Mouse (Mus musculus): ENCODE data around the gene Rnf213.
"Not testable (repeated sequence)": the region's sequence is repeated elsewhere in the genome, so short reads cannot be mapped to it uniquely, and the experiment has no call there.

Rnf213 gene

GRCm38 (mm10) chr11:119392800-119393482 is at the start of gene Rnf213:
TSS of gene Rnf213 (plus strand) at chr11:119393100.
- DNase-seq: no peak

- DNase-seq: no peak
Observed at GRCm38 (mm10) chr11:119344178-119344577, 48.7 kb upstream of the Rnf213 start.

GRCm38 (mm10) chr11:119344865-119345264 is 48.0 kb upstream of the Rnf213 start:
- DNase-seq: no peak

- DNase-seq: no peak
Observed at GRCm38 (mm10) chr11:119347125-119347524, 45.8 kb upstream of the Rnf213 start.

- no peak for DNase-seq
Observed at GRCm38 (mm10) chr11:119352113-119352512, 40.8 kb upstream of the Rnf213 start.

GRCm38 (mm10) chr11:119353946-119354345 is 39.0 kb upstream of the Rnf213 start:
- DNase-seq: peak; percentile 52

GRCm38 (mm10) chr11:119354798-119355442 is 38.0 kb upstream of the Rnf213 start:
- DNase-seq: peak; percentile 36

- DNase-seq: peak; percentile 81
Observed at GRCm38 (mm10) chr11:119355443-119356385, 37.2 kb upstream of the Rnf213 start, which contains the start of the genes Sgsh and Slc26a11. TSS of gene Sgsh (minus strand) at chr11:119355536. TSS of gene Slc26a11 (plus strand) at chr11:119355557.

- no peak for DNase-seq
Observed at GRCm38 (mm10) chr11:119359089-119359488, 33.8 kb upstream of the Rnf213 start.

GRCm38 (mm10) chr11:119362769-119363533 is 29.9 kb upstream of the Rnf213 start:
- DNase-seq: no peak

GRCm38 (mm10) chr11:119363534-119364145 is 29.3 kb upstream of the Rnf213 start:
- peak; percentile 66 for DNase-seq

GRCm38 (mm10) chr11:119375425-119375824 is 17.5 kb upstream of the Rnf213 start:
- DNase-seq: no peak

- no peak for DNase-seq
Observed at GRCm38 (mm10) chr11:119377326-119377725, 15.6 kb upstream of the Rnf213 start.

GRCm38 (mm10) chr11:119378551-119378950 is 14.3 kb upstream of the Rnf213 start:
- DNase-seq: no peak

- DNase-seq: no peak
Observed at GRCm38 (mm10) chr11:119381631-119382337, 11.1 kb upstream of the Rnf213 start.

- no peak for DNase-seq
Observed at GRCm38 (mm10) chr11:119382338-119382850, 10.5 kb upstream of the Rnf213 start.

GRCm38 (mm10) chr11:119384904-119385303 is 8.0 kb upstream of the Rnf213 start:
- DNase-seq: no peak

- no peak for DNase-seq
Observed at GRCm38 (mm10) chr11:119386306-119386705, 6.6 kb upstream of the Rnf213 start.

GRCm38 (mm10) chr11:119387273-119387672 is 5.6 kb upstream of the Rnf213 start:
- DNase-seq: not testable (repeated sequence)

- DNase-seq: peak; percentile 40
Observed at GRCm38 (mm10) chr11:119389851-119390270, 3.0 kb upstream of the Rnf213 start.

All from cerebellum, adult 9-11 months (tissue).